Mouse (Mus musculus): Measurements from ENCODE around the gene Ms4a10.

Ms4a10 gene

GRCm38 (mm10) chr19:10959085-10959977, 15.1 kb downstream of the Ms4a10 start:
- DNase-seq (ENCODE audit: low spot score) = peak; percentile 71

GRCm38 (mm10) chr19:10952021-10952939, 22.2 kb downstream of the Ms4a10 start:
- peak; percentile 62 for DNase-seq (ENCODE audit: low spot score)

- DNase-seq (ENCODE audit: low spot score) = no peak
Observed at GRCm38 (mm10) chr19:10949558-10949957, 24.9 kb downstream of the Ms4a10 start.

- peak; percentile 96 for DNase-seq (ENCODE audit: low spot score)
Observed at GRCm38 (mm10) chr19:10949112-10949511, 25.4 kb downstream of the Ms4a10 start, which contains the start of gene Ccdc86. Gene Ccdc86, minus strand, starts transcription at chr19:10949266.

- DNase-seq (ENCODE audit: low spot score) = peak; percentile 29
Observed at GRCm38 (mm10) chr19:10948416-10948815, 26.1 kb downstream of the Ms4a10 start.

- no peak for DNase-seq (ENCODE audit: low spot score)
Observed at GRCm38 (mm10) chr19:10947219-10947618, 27.3 kb downstream of the Ms4a10 start.

GRCm38 (mm10) chr19:10946506-10946905, 28.0 kb downstream of the Ms4a10 start:
- DNase-seq (ENCODE audit: low spot score) = no peak

- DNase-seq (ENCODE audit: low spot score) = no peak
Observed at GRCm38 (mm10) chr19:10943955-10944354, 30.5 kb downstream of the Ms4a10 start.

GRCm38 (mm10) chr19:10940801-10941457, 33.5 kb downstream of the Ms4a10 start:
- DNase-seq (ENCODE audit: low spot score) = no peak

- DNase-seq (ENCODE audit: low spot score) = no peak
Observed at GRCm38 (mm10) chr19:10940097-10940800, 34.2 kb downstream of the Ms4a10 start.

- no peak for DNase-seq (ENCODE audit: low spot score)
Observed at GRCm38 (mm10) chr19:10938771-10939170, 35.7 kb downstream of the Ms4a10 start.

GRCm38 (mm10) chr19:10937110-10937563, 37.3 kb downstream of the Ms4a10 start, which contains the start of gene Ptgdr2:
Gene Ptgdr2, plus strand, starts transcription at chr19:10937160.
- DNase-seq (ENCODE audit: low spot score) = no peak

- DNase-seq (ENCODE audit: low spot score) = no peak
Observed at GRCm38 (mm10) chr19:10936077-10936476, 38.4 kb downstream of the Ms4a10 start.

GRCm38 (mm10) chr19:10935029-10935428, 39.4 kb downstream of the Ms4a10 start:
- no peak for DNase-seq (ENCODE audit: low spot score)

- no peak for DNase-seq (ENCODE audit: low spot score)
Observed at GRCm38 (mm10) chr19:10930641-10931040, 43.8 kb downstream of the Ms4a10 start.

- DNase-seq (ENCODE audit: low spot score) = peak; percentile 26
Observed at GRCm38 (mm10) chr19:10926666-10927065, 47.8 kb downstream of the Ms4a10 start.

- peak; percentile 30 for DNase-seq (ENCODE audit: low spot score)
Observed at GRCm38 (mm10) chr19:10926123-10926621, 48.3 kb downstream of the Ms4a10 start.

- peak; percentile 37 for DNase-seq (ENCODE audit: low spot score)
Observed at GRCm38 (mm10) chr19:10924220-10924619, 50.2 kb downstream of the Ms4a10 start.

GRCm38 (mm10) chr19:10921058-10921457, 53.4 kb downstream of the Ms4a10 start:
- no peak for DNase-seq (ENCODE audit: low spot score)

- no peak for DNase-seq (ENCODE audit: low spot score)
Observed at GRCm38 (mm10) chr19:10920532-10920931, 53.9 kb downstream of the Ms4a10 start, which contains the start of gene Zp1. Gene Zp1, minus strand, starts transcription at chr19:10920632.
